ENCODE assay signal across 8 mouse cellular contexts in the genomic region with DNA sequence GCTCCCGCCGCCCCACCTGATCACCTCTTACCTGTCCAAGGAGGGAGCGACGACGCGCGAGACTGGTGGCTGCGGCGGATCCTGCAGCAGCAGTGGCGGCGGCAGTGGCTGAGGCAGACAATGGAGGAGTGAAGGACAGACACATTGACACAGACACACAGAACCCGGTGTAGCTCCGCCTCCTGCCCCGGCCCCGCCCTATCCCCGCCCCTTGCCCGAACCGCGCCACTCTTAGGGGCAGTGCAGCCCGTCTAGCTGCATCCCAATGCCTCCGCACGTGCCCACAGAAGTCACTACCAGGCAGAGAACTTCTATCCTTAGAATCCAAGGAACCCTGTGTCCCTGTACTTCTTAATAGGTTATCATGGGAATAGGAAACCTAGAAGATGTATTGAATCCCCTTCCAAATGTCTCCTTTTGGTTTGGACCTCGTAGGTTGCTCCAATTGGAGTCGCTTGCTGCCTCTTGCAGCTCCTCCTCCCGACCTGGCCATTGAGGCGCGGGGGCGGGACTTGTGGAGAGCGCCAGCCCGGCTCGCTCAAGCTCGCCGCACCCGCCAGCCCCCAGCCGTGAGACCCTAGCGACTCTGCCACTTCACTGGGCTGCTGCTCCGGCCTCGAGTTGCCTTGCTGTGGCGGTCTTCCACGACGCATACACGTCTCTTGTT. TPM values are rescaled to one million over a fixed set of nuclear protein-coding genes. Genes with fewer than 3 reads are reported as not detected.
DNase-seq lines count a peak whose midpoint lies in the region; ATAC-seq and TF ChIP-seq lines count a peak whose summit lies in the region.

A gene (plus strand): TSS at position 478 of the 667 bp plus-strand sequence.

- under 1% methylated on average over 42 of the region's 42 CpGs for WGBS in hindbrain, embryonic 13.5 days

- peak within 1 kb of the TSS; percentile 96 for H3K9ac ChIP-seq in hindbrain, embryonic 13.5 days

- H3K27me3 ChIP-seq in Patski, result no peaks in the 10 kb centered on the region
- no peaks in the 10 kb centered on the region for H3K27me3 ChIP-seq in hindbrain, embryonic 13.5 days

- H3K27ac ChIP-seq in hindbrain, embryonic 13.5 days, result peak within 1 kb of the TSS; percentile 95

- POLR2A ChIA-PET in Patski (lab: Charles Lee), result interaction anchor here (0.8 to 1.0 kb wide), 2 partner anchors 24 to 255 kb away, joined by 3 read pairs; no protein-coding TSS in a partner anchor

- CTCF ChIA-PET in Patski (lab: Charles Lee), result no interaction called here

- no peak for TF ChIP-seq CTCF in Patski (IDR thresholded peaks at IDR 0.05)

- in situ Hi-C loops in Patski (cut with MboI; ENCODE audit: low pct_unique_long_range_greater_than_20kb), result no loop called here

- no peaks in the 10 kb centered on the region for H3K36me3 ChIP-seq in hindbrain, embryonic 13.5 days

- peak; percentile 89 for ATAC-seq in Patski
- ATAC-seq in hindbrain, embryonic 13.5 days (ENCODE audit: low FRiP score), result peak; percentile 98

- DNase-seq in Patski (ENCODE audit: low read depth, low spot score), result peak; percentile 80
- DNase-seq in cerebellum, postnatal 14 days, result peak; percentile 94 to 95
- DNase-seq in frontal cortex, postnatal 14 days (ENCODE audit: low spot score in 2 of 2), result peak; percentile 77 to 82
- DNase-seq in layer of hippocampus, postnatal 25 days (ENCODE audit: extremely low spot score in 1 of 2, low spot score in 1 of 2), result peak; percentile 79 to 84
- DNase-seq in lung, postnatal 36 days, result peak; percentile 94
- peak; percentile 98 for DNase-seq in retina, postnatal 1 day
- peak; percentile 83 to 86 for DNase-seq in urinary bladder, adult 18-20 months (ENCODE audit: low spot score in 2 of 2)

- H3K4me3 ChIP-seq in hindbrain, embryonic 13.5 days, result peak within 1 kb of the TSS; percentile 95

- no peaks in the 10 kb centered on the region for H3K9me3 ChIP-seq in hindbrain, embryonic 13.5 days

- peak within 1 kb of the TSS; percentile 73 for H3K4me2 ChIP-seq in hindbrain, embryonic 13.5 days

- H3K4me1 ChIP-seq in hindbrain, embryonic 13.5 days (replicated peaks), result peaks cover 38% of the 10 kb centered on the region

RNA-seq across cellular contexts. Expression of the gene that starts here (rescaled TPM):
- polyA plus RNA-seq in Patski (2021), result 35.1 TPM
- polyA plus RNA-seq in hindbrain, embryonic 13.5 days (2015; fragmentation: Nextera tagmentation; extraction: Ambion mirVana), result 60.3 and 63.8 TPM in 2 replicates
- 10 to 100 TPM; 54.8 to 55.7 TPM for total RNA-seq in layer of hippocampus, postnatal 25 days (2021)

Comparison
In these comparisons a context has a peak if more than half of its experiments do, and no peak if none do; other contexts are left out.
1. Peak in every context shown above with its lines: DNase-seq, ATAC-seq, H3K4me3 ChIP-seq and H3K27ac ChIP-seq.